Mouse (Mus musculus): ENCODE data around the gene Celf6. TPM values are rescaled to one million over a fixed set of nuclear protein-coding genes. Genes with fewer than 3 reads are reported as not detected.

The Celf6 gene
- total and polyA plus RNA-seq, 3 experiments, result not detected

Other genes with a start within 250 kb of the Celf6 start
- 2.6 TPM in 2 replicates for gene Bbs4, start 224.4 kb upstream of the Celf6 start, total RNA-seq (2012; rRNA removed)
- 4.5 and 6.7 TPM in 2 replicates for gene Bbs4, start 224.4 kb upstream of the Celf6 start, total RNA-seq (2014; rRNA removed)
- gene Bbs4, start 224.4 kb upstream of the Celf6 start, polyA plus RNA-seq (2012; ENCODE audit: insufficient read length, low read depth), result 3.8 and 4.0 TPM in 2 replicates
- gene Arih1, start 91.3 kb upstream of the Celf6 start, total RNA-seq (2012; rRNA removed), result 52.4 and 57.4 TPM in 2 replicates
- gene Arih1, start 91.3 kb upstream of the Celf6 start, total RNA-seq (2014; rRNA removed), result 38.7 and 45.2 TPM in 2 replicates
- gene Arih1, start 91.3 kb upstream of the Celf6 start, polyA plus RNA-seq (2012; ENCODE audit: insufficient read length, low read depth), result 68.7 and 70.9 TPM in 2 replicates
- gene Hexa, start 38.4 kb upstream of the Celf6 start, total RNA-seq (2012; rRNA removed), result 61.7 and 65.8 TPM in 2 replicates
- gene Hexa, start 38.4 kb upstream of the Celf6 start, total RNA-seq (2014; rRNA removed), result 33.6 and 38.0 TPM in 2 replicates
- gene Hexa, start 38.4 kb upstream of the Celf6 start, polyA plus RNA-seq (2012; ENCODE audit: insufficient read length, low read depth), result 35.6 and 37.1 TPM in 2 replicates
- gene Tmem202, start 38.1 kb upstream of the Celf6 start, total RNA-seq (2012; rRNA removed), result 0.64 and 0.97 TPM in 2 replicates
- gene Tmem202, start 38.1 kb upstream of the Celf6 start, total RNA-seq (2014; rRNA removed), result 0.20 TPM in 1 of 2 replicates, not detected in the other
- gene Tmem202, start 38.1 kb upstream of the Celf6 start, polyA plus RNA-seq (2012; ENCODE audit: insufficient read length, low read depth), result not detected in 2 replicates
- gene Parp6, start 39.4 kb downstream of the Celf6 start, total RNA-seq (2012; rRNA removed), result 3.6 and 4.4 TPM in 2 replicates
- 5.6 and 5.7 TPM in 2 replicates for gene Parp6, start 39.4 kb downstream of the Celf6 start, total RNA-seq (2014; rRNA removed)
- gene Parp6, start 39.4 kb downstream of the Celf6 start, polyA plus RNA-seq (2012; ENCODE audit: insufficient read length, low read depth), result 4.6 and 5.5 TPM in 2 replicates
- 1,563 and 2,304 TPM in 2 replicates for gene Pkm, start 78.5 kb downstream of the Celf6 start, total RNA-seq (2012; rRNA removed)
- gene Pkm, start 78.5 kb downstream of the Celf6 start, total RNA-seq (2014; rRNA removed), result 2,562 and 2,828 TPM in 2 replicates
- gene Pkm, start 78.5 kb downstream of the Celf6 start, polyA plus RNA-seq (2012; ENCODE audit: insufficient read length, low read depth), result 1,827 and 1,949 TPM in 2 replicates
- gene Gramd2, start 102.2 kb downstream of the Celf6 start, total RNA-seq (2012; rRNA removed), result not detected in 2 replicates
- 0.32 TPM in 1 of 2 replicates, not detected in the other for gene Gramd2, start 102.2 kb downstream of the Celf6 start, total RNA-seq (2014; rRNA removed)
- 0.23 and 0.61 TPM in 2 replicates for gene Gramd2, start 102.2 kb downstream of the Celf6 start, polyA plus RNA-seq (2012; ENCODE audit: insufficient read length, low read depth)
- gene Senp8, start 172.8 kb downstream of the Celf6 start, total RNA-seq (2012; rRNA removed), result 3.5 and 5.2 TPM in 2 replicates
- gene Senp8, start 172.8 kb downstream of the Celf6 start, total RNA-seq (2014; rRNA removed), result 7.4 and 8.5 TPM in 2 replicates
- 6.1 TPM in 2 replicates for gene Senp8, start 172.8 kb downstream of the Celf6 start, polyA plus RNA-seq (2012; ENCODE audit: insufficient read length, low read depth)
- 1.7 and 2.0 TPM in 2 replicates for gene Myo9a, start 173.0 kb downstream of the Celf6 start, total RNA-seq (2012; rRNA removed)
- gene Myo9a, start 173.0 kb downstream of the Celf6 start, total RNA-seq (2014; rRNA removed), result 1.6 and 2.1 TPM in 2 replicates
- 1.7 and 2.6 TPM in 2 replicates for gene Myo9a, start 173.0 kb downstream of the Celf6 start, polyA plus RNA-seq (2012; ENCODE audit: insufficient read length, low read depth)

Measured in CH12.LX (cell line).